Mouse (Mus musculus): ENCODE data around the gene Atp5s. TPM values are rescaled to one million over a fixed set of nuclear protein-coding genes. Genes with fewer than 3 reads are reported as not detected.
A peak's percentile ranks its signal among the peaks of the same experiment; 100 is the strongest.

Atp5s gene
- polyA plus RNA-seq, 1 experiment from 2014 or later = 16.8 TPM

DNA sequence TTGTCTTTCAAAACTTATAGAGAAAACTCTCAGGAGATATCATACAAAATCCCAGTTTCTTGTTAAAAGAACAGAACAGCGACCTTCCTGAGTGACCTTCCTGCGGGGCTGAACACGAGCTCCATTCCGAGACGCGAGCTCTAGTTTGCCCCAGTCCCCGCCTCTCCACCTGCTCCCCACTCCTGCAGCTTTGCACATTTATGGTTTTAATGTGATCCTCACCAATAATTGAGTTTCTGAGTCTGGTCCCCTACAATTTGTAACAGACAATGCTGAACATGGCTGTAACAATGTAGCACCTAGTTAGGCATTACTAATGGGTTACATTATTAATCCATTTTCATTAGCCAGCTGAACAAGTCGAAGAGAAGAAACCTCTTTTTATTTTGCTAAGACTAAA lies 56.7 kb downstream of the Atp5s start:
- no peak for ATAC-seq (ENCODE audit: insufficient read depth)
- Histone ChIP-seq H3K4me2 (peak overlapping the region; percentile 70; the same call in 1 of the 2 replicates), H3K4me3 (replicated peaks) (no peak overlapping the region), H3K9me3 (replicated peaks) (no peaks in the 10 kb centered on the region), H3K27me3 (0 out of 2 replicates have a peak, but pooled peaks cover 2% of the 10 kb centered on the region), H3K36me3 (replicated peaks) (no peaks in the 10 kb centered on the region), H3K4me1 (replicated peaks) (peaks cover 74% of the 10 kb centered on the region), H3K27ac (replicated peaks) (peak overlapping the region; percentile 94), H3K9ac (peak overlapping the region; percentile 40; the same call in 1 of the 2 replicates)
- WGBS (ENCODE audit: insufficient replicate concordance) = 85% methylated on average over 8 of the region's 8 CpGs

- peak overlapping the region; percentile 40 for H3K9ac ChIP-seq
- 83% methylated on average over 10 of the region's 10 CpGs for WGBS (ENCODE audit: insufficient replicate concordance)
- peaks cover 74% of the 10 kb centered on the region for H3K4me1 ChIP-seq (replicated peaks)
- H3K4me3 ChIP-seq (replicated peaks) = peak overlapping the region; percentile 21
- H3K4me2 ChIP-seq = peak overlapping the region; percentile 70
- no peaks in the 10 kb centered on the region for H3K9me3 ChIP-seq (replicated peaks)
- H3K27ac ChIP-seq (replicated peaks) = peak overlapping the region; percentile 94
- H3K27me3 ChIP-seq = 0 out of 2 replicates have a peak, but pooled peaks cover 7% of the 10 kb centered on the region
- H3K36me3 ChIP-seq (replicated peaks) = no peaks in the 10 kb centered on the region
- ATAC-seq (ENCODE audit: insufficient read depth) = no peak
Observed at GRCm38 (mm10) chr12:69781935-69782650, 57.3 kb downstream of the Atp5s start.

- Histone ChIP-seq H3K4me2 (peak overlapping the region; percentile 70), H3K27ac (replicated peaks) (peak overlapping the region; percentile 94), H3K9me3 (replicated peaks) (no peaks in the 10 kb centered on the region), H3K4me3 (replicated peaks) (peak overlapping the region; percentile 42), H3K4me1 (replicated peaks) (peaks cover 78% of the 10 kb centered on the region), H3K9ac (peak overlapping the region; percentile 44), H3K27me3 (peaks cover 15% of the 10 kb centered on the region), H3K36me3 (replicated peaks) (no peaks in the 10 kb centered on the region)
- ATAC-seq (ENCODE audit: insufficient read depth) = peak; percentile 98
- 35% methylated on average over 6 of the region's 6 CpGs for WGBS (ENCODE audit: insufficient replicate concordance)
Observed at GRCm38 (mm10) chr12:69783247-69784025, 58.7 kb downstream of the Atp5s start.

DNA sequence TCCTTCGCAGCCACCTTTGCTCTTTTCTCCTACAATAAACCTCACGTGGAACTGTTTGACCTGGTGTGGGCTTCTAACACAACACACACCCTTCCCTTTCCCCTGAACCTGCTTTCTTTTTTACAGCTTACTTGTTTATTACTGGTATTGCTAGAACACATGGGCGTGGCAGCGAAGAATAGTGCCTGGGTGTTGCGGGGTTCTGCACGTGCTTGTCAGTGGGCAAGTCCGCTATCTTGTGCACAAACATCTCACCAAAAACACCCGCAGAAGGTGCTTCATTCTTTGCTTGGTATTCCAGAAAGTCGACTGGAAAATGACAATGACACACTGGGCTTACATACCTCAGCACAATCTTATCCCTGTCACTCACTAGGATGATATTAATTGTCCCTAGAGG lies 60.7 kb downstream of the Atp5s start:
- Histone ChIP-seq H3K4me1 (replicated peaks) (peaks cover 86% of the 10 kb centered on the region), H3K9me3 (replicated peaks) (no peaks in the 10 kb centered on the region), H3K27me3 (peaks cover 35% of the 10 kb centered on the region), H3K27ac (replicated peaks) (peak overlapping the region; percentile 66), H3K4me3 (replicated peaks) (no peak overlapping the region), H3K36me3 (replicated peaks) (no peaks in the 10 kb centered on the region), H3K9ac (no peak overlapping the region), H3K4me2 (peak overlapping the region; percentile 6; the same call in 1 of the 2 replicates)
- no peak for ATAC-seq (ENCODE audit: insufficient read depth)
- WGBS (ENCODE audit: insufficient replicate concordance) = 62% methylated on average over 9 of the region's 9 CpGs

DNA sequence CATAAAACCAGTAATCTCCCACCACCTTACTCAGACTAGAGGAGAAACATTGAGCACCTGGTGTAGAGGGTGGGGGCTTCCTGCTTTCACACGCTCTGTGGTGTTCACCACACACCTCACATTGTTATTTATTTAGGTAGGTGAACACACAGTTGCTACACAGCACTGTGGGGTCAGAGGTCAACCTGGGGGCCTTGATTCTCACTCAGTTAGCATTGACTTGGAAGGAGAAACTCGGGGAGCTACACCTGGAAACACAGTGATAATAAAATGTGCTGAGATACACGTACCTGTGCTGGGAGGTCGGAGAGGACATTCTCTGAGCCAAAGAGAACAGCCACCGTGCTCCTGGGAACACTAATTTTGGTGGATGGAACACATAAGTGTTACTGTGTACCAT lies 63.6 kb downstream of the Atp5s start:
- H3K9me3 ChIP-seq (replicated peaks) = no peaks in the 10 kb centered on the region
- ATAC-seq (ENCODE audit: insufficient read depth) = no peak
- no peak overlapping the region for H3K9ac ChIP-seq
- WGBS (ENCODE audit: insufficient replicate concordance) = 62% methylated on average over 5 of the region's 5 CpGs
- H3K4me3 ChIP-seq (replicated peaks) = no peak overlapping the region
- H3K4me1 ChIP-seq (replicated peaks) = peaks cover 74% of the 10 kb centered on the region
- peaks cover 57% of the 10 kb centered on the region for H3K27me3 ChIP-seq
- H3K27ac ChIP-seq (replicated peaks) = no peak overlapping the region
- H3K4me2 ChIP-seq = no peak overlapping the region
- no peaks in the 10 kb centered on the region for H3K36me3 ChIP-seq (replicated peaks)

GRCm38 (mm10) chr12:69789766-69790529 lies 65.2 kb downstream of the Atp5s start:
- Histone ChIP-seq H3K9me3 (replicated peaks) (no peaks in the 10 kb centered on the region), H3K36me3 (replicated peaks) (no peaks in the 10 kb centered on the region), H3K27me3 (peaks cover 62% of the 10 kb centered on the region), H3K4me2 (peak overlapping the region; percentile 94), H3K27ac (replicated peaks) (peak overlapping the region; percentile 68), H3K4me3 (replicated peaks) (peak overlapping the region; percentile 63), H3K4me1 (replicated peaks) (peaks cover 59% of the 10 kb centered on the region), H3K9ac (peak overlapping the region; percentile 67)
- WGBS (ENCODE audit: insufficient replicate concordance) = 34% methylated on average over 27 of the region's 27 CpGs
- ATAC-seq (ENCODE audit: insufficient read depth) = peak; percentile 58

- Histone ChIP-seq H3K9me3 (replicated peaks) (no peaks in the 10 kb centered on the region), H3K4me3 (replicated peaks) (peak within 1 kb of the TSS; percentile 63), H3K4me2 (peak within 1 kb of the TSS; percentile 94), H3K9ac (peak within 1 kb of the TSS; percentile 67), H3K36me3 (replicated peaks) (no peaks in the 10 kb centered on the region), H3K4me1 (replicated peaks) (peaks cover 52% of the 10 kb centered on the region), H3K27me3 (peaks cover 62% of the 10 kb centered on the region), H3K27ac (replicated peaks) (peak within 1 kb of the TSS; percentile 68)
- ATAC-seq (ENCODE audit: insufficient read depth) = peak; percentile 97
- WGBS (ENCODE audit: insufficient replicate concordance) = 2% methylated on average over 45 of the region's 45 CpGs
Observed at GRCm38 (mm10) chr12:69790530-69791505, 66.1 kb downstream of the Atp5s start, which contains the start of gene Cdkl1. Cdkl1 (minus strand) TSS chr12:69791267.

MicroRNAs within 50 kb of the gene (microRNA counts, 519-probe panel; counts per million panel counts)
- not detected for microRNA mmu-miR-681

Small RNA genes lying within 50 kb of the gene (microRNA-seq; reads per million reads assigned to microRNA genes)
- gene Mir681 = not detected

Other genes starting within 250 kb of the Atp5s start
- gene Vcpkmt, start 141.9 kb upstream of the Atp5s start, polyA plus RNA-seq (2015; fragmentation: Nextera tagmentation; extraction: Ambion mirVana) = 11.4 and 12.8 TPM in 2 replicates
- gene Sos2, start 43.1 kb upstream of the Atp5s start, polyA plus RNA-seq (2015; fragmentation: Nextera tagmentation; extraction: Ambion mirVana) = 3.3 and 4.0 TPM in 2 replicates
- gene L2hgdh, start 77 bp upstream of the Atp5s start, polyA plus RNA-seq (2015; fragmentation: Nextera tagmentation; extraction: Ambion mirVana) = 11.8 and 13.2 TPM in 2 replicates
- gene Cdkl1, start 66.3 kb downstream of the Atp5s start, polyA plus RNA-seq (2015; fragmentation: Nextera tagmentation; extraction: Ambion mirVana) = 1.5 and 1.7 TPM in 2 replicates
- gene Atl1, start 167.7 kb downstream of the Atp5s start, polyA plus RNA-seq (2015; fragmentation: Nextera tagmentation; extraction: Ambion mirVana) = 0.91 and 1.5 TPM in 2 replicates
- 25.9 and 28.3 TPM in 2 replicates for gene Map4k5, start 168.2 kb downstream of the Atp5s start, polyA plus RNA-seq (2015; fragmentation: Nextera tagmentation; extraction: Ambion mirVana)

Measured in liver, embryonic 15.5 days (tissue).